Mouse (Mus musculus) midbrain, embryonic 16.5 days (tissue): ENCODE results near the gene C1qtnf4. TPM values are rescaled to one million over a fixed set of nuclear protein-coding genes. Genes with fewer than 3 reads are reported as not detected.

Source experiments
- ATAC-seq: fragments of 200-750 bp; cut with Nextera tagmentation; 2 replicates; pipeline ENCODE4 v1.8.0; 2017; ENCODE audit warnings: moderate TSS enrichment
- H3K27ac ChIP-seq: fragments of 300-500 bp; sonication (generic); 2 replicates; pipeline ENCODE4 v1.5.1; 2014; ENCODE audit warnings: mild to moderate bottlenecking, low read length, mixed read lengths
- H3K27me3 ChIP-seq: fragments of 300-500 bp; sonication (generic); 2 replicates; pipeline ENCODE4 v1.6.1; 2014; ENCODE audit warnings: low read depth, low read length, mixed read lengths; ENCODE audit not compliant: control insufficient read depth, insufficient read depth
- H3K36me3 ChIP-seq: fragments of 300-500 bp; sonication (generic); 2 replicates; pipeline ENCODE4 v1.6.1; 2014; ENCODE audit warnings: mild to moderate bottlenecking, low read length, moderate library complexity, mixed read lengths; ENCODE audit not compliant: control insufficient read depth, insufficient read depth
- H3K4me1 ChIP-seq: fragments of 300-500 bp; sonication (generic); 2 replicates; pipeline ENCODE4 v1.6.1; 2014; ENCODE audit warnings: mild to moderate bottlenecking, low read length, mixed read lengths; ENCODE audit not compliant: control insufficient read depth, insufficient read depth
- H3K4me2 ChIP-seq: fragments of 300-500 bp; sonication (generic); 2 replicates; pipeline ENCODE4 v1.6.1; 2014; ENCODE audit warnings: mild to moderate bottlenecking, low read length, mixed read lengths
- H3K4me3 ChIP-seq: fragments of 300-500 bp; sonication (generic); 2 replicates; pipeline ENCODE4 v1.5.1; 2014; ENCODE audit warnings: low read depth, mild to moderate bottlenecking, low read length, moderate library complexity, mixed read lengths
- H3K9ac ChIP-seq: fragments of 300-500 bp; sonication (generic); 2 replicates; pipeline ENCODE4 v1.6.1; 2014; ENCODE audit warnings: low read depth, low read length, mixed read lengths
- H3K9me3 ChIP-seq: fragments of 300-500 bp; sonication (generic); replicated peaks from 2 replicates; pipeline ENCODE4 v1.6.1; 2014; ENCODE audit warnings: mild to moderate bottlenecking, low read length, mixed read lengths; ENCODE audit not compliant: control insufficient read depth, poor library complexity, severe bottlenecking
- WGBS: fragments of 180-500 bp; shearing (Covaris S2); extraction: QIAGEN DNeasy Blood & Tissue Kit; methylation state at CpG from one replicate; pipeline ENCODE4 v1.1.7; 2014; 5-methylcytosine and 5-hydroxymethylcytosine counted together
- polyA plus RNA-seq: library from polyadenylated mRNA; unstranded; fragments of >200 nt; fragmentation: Nextera tagmentation; extraction: Ambion mirVana; gene quantifications from 2 replicates; pipeline ENCODE4 v1.2.1, GENCODE M21; 2015

Gene C1qtnf4
- polyA plus RNA-seq, 1 experiment from 2014 or later = 42.6 TPM

GRCm38 (mm10) chr2:90916560-90917232 lies 31.0 kb downstream of the C1qtnf4 start:
- WGBS = 25% methylated on average over 7 of the region's 7 CpGs
- Histone ChIP-seq H3K27ac (peak overlapping the region; percentile 94), H3K9me3 (no peaks in the 10 kb centered on the region), H3K4me1 (peaks cover 22% of the 10 kb centered on the region), H3K4me3 (peak overlapping the region; percentile 60), H3K27me3 (no peaks in the 10 kb centered on the region), H3K9ac (peak overlapping the region; percentile 98), H3K4me2 (peak overlapping the region; percentile 92), H3K36me3 (peaks cover 3% of the 10 kb centered on the region)
- ATAC-seq = peak; percentile 22; the same call in 1 of the 2 replicates

- ATAC-seq = peak; percentile 90
- Histone ChIP-seq H3K4me2 (peak overlapping the region; percentile 92), H3K4me3 (peak overlapping the region; percentile 60), H3K9ac (peak overlapping the region; percentile 98), H3K27me3 (no peaks in the 10 kb centered on the region), H3K27ac (peak overlapping the region; percentile 94), H3K4me1 (peaks cover 22% of the 10 kb centered on the region), H3K9me3 (no peaks in the 10 kb centered on the region), H3K36me3 (peaks cover 3% of the 10 kb centered on the region; the same call in 1 of the 2 replicates)
- under 1% methylated on average over 71 of the region's 73 CpGs for WGBS
These were observed 31.8 kb downstream of the C1qtnf4 start for GRCm38 (mm10) chr2:90917233-90917998.

- 11% methylated on average over 16 of the region's 16 CpGs for WGBS
- Histone ChIP-seq H3K9me3 (no peaks in the 10 kb centered on the region), H3K27me3 (no peaks in the 10 kb centered on the region), H3K9ac (peak overlapping the region; percentile 98), H3K27ac (peak overlapping the region; percentile 94), H3K4me2 (peak overlapping the region; percentile 92), H3K4me3 (peak overlapping the region; percentile 60), H3K4me1 (peaks cover 22% of the 10 kb centered on the region), H3K36me3 (no peaks in the 10 kb centered on the region)
- ATAC-seq = peak; percentile 53
These were observed 32.5 kb downstream of the C1qtnf4 start for GRCm38 (mm10) chr2:90917999-90918698.

- Histone ChIP-seq H3K9ac (no peak overlapping the region), H3K4me1 (peaks cover 13% of the 10 kb centered on the region), H3K27me3 (no peaks in the 10 kb centered on the region), H3K4me3 (no peak overlapping the region), H3K9me3 (no peaks in the 10 kb centered on the region), H3K4me2 (no peak overlapping the region), H3K36me3 (no peaks in the 10 kb centered on the region), H3K27ac (no peak overlapping the region)
- WGBS = 85% methylated on average over 1 of the region's 1 CpGs
- no peak for ATAC-seq
These were observed 35.5 kb downstream of the C1qtnf4 start for GRCm38 (mm10) chr2:90921178-90921577.

GRCm38 (mm10) chr2:90922636-90923035 lies 37.0 kb downstream of the C1qtnf4 start:
- WGBS = 90% methylated on average over 2 of the region's 2 CpGs
- Histone ChIP-seq H3K27ac (no peak overlapping the region), H3K4me2 (no peak overlapping the region), H3K9me3 (no peaks in the 10 kb centered on the region), H3K9ac (no peak overlapping the region), H3K27me3 (no peaks in the 10 kb centered on the region), H3K4me1 (peaks cover 5% of the 10 kb centered on the region), H3K4me3 (no peak overlapping the region), H3K36me3 (no peaks in the 10 kb centered on the region)
- ATAC-seq = no peak

GRCm38 (mm10) chr2:90928566-90928965 lies 42.9 kb downstream of the C1qtnf4 start:
- Histone ChIP-seq H3K4me3 (no peak overlapping the region), H3K27ac (no peak overlapping the region), H3K36me3 (no peaks in the 10 kb centered on the region), H3K9me3 (no peaks in the 10 kb centered on the region), H3K27me3 (no peaks in the 10 kb centered on the region), H3K9ac (no peak overlapping the region), H3K4me2 (no peak overlapping the region), H3K4me1 (no peaks in the 10 kb centered on the region)
- 86% methylated on average over 13 of the region's 13 CpGs for whole genome bisulfite sequencing
- ATAC-seq = no peak

GRCm38 (mm10) chr2:90931829-90932228 lies 46.2 kb downstream of the C1qtnf4 start:
- Histone ChIP-seq H3K36me3 (no peaks in the 10 kb centered on the region), H3K4me2 (no peak overlapping the region), H3K9ac (no peak overlapping the region), H3K9me3 (no peaks in the 10 kb centered on the region), H3K27ac (no peak overlapping the region), H3K4me3 (no peak overlapping the region), H3K4me1 (no peaks in the 10 kb centered on the region), H3K27me3 (no peaks in the 10 kb centered on the region)
- no peak for ATAC-seq
- WGBS = 85% methylated on average over 8 of the region's 8 CpGs

GRCm38 (mm10) chr2:90932273-90932672 lies 46.6 kb downstream of the C1qtnf4 start:
- no peaks in the 10 kb centered on the region for H3K4me1 ChIP-seq
- H3K4me2 ChIP-seq = no peak overlapping the region
- 74% methylated on average over 2 of the region's 2 CpGs for WGBS
- no peaks in the 10 kb centered on the region for H3K36me3 ChIP-seq
- no peaks in the 10 kb centered on the region for H3K9me3 ChIP-seq
- ATAC-seq = no peak
- no peak overlapping the region for H3K27ac ChIP-seq
- no peak overlapping the region for H3K4me3 ChIP-seq
- no peak overlapping the region for H3K9ac ChIP-seq
- no peaks in the 10 kb centered on the region for H3K27me3 ChIP-seq
